Mouse (Mus musculus) spleen, postnatal 4 days (tissue): ENCODE measurements around the gene Gsdmc4.
"Not testable (repeated sequence)": the region's sequence is repeated elsewhere in the genome, so short reads cannot be mapped to it uniquely, and the experiment has no call there.

Experiments
- DNase-seq, 2 experiments: peaks; one replicate each; pipeline ENCODE4 v3.0.0; 2022; ENCODE audit warnings: low spot score in 2 of 2

The Gsdmc4 gene

DNA sequence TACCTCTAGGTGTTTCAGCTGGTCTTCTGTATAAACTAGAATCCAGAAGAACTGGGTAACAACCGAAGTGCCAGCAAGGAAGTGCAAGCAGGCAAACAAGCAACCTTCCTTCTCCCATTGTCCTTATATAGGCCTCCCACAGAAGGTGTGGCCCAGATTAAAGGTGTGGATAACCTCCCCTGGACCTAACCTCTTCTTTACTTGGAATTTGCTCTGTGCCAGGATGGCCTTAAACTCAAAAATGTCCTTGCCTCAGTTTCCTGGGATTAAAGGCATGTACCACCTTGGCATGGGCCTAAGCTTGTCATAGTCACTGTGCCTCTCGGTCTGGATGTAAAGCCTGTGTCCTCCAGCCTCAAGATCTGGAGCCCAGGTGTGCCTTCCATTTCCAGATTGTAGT is at the start of gene Gsdmc4:
Gsdmc4 (minus strand) TSS at position 101 of the 400 bp plus-strand sequence.
- DNase-seq = not testable (repeated sequence)

- DNase-seq = no peak
Observed at GRCm38 (mm10) chr15:63960542-63960941, 48.4 kb upstream of the Gsdmc4 start.

DNA sequence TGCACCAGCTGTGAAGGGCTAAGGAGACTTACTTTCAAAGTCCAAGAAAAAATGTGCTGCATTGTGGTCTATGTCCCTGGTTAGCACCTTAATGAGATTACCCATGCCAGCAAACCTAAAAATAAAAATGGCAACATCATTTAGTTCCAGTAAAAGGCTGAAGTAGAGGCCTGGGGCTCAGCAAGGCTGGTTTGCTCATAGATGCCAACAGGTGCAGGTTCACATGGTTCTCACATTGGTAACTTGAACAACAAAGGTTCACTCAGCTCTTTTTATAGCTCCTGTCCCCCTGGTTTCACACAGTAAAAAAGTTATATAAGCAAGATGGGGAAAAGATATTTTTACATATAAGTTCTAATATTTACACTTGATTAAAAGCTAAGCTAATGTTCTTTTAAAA is 45.5 kb upstream of the Gsdmc4 start:
- DNase-seq = no peak

DNA sequence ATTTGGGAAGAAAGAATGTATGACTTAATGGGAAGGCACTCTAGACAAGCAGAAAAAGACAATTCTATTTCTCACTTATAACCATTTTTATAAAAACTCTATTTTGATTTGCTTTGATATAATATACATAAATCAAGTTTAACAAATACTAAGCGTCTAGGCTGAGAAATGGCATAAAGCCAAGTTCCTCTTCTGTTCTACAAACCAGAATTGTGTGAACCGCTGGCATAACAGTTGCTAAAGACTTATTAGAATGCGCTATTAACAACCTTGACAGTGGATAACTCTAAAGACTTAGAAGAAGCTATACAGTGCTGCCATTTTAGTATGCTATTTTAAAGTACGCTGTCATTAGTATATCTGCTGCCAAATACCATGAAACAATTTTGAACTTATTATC is 41.2 kb upstream of the Gsdmc4 start:
- DNase-seq = no peak

DNA sequence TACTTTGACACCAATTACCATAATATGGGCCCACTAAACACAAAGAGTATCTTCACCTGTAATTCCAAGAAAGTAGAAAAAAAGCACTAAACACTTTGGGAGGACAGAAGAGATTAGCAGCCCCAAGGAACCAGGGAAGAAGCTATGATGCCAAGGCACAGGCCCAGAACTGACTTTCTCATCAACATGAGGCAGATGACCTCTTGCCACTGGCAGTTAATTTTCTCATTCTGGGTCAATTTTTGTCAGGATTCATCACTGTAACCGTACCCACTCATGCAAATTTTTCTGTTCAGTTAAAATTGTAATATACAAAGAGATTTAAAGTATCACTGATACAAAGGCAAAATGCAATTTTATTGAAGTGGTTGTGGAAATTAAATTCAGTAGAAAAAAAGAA is 29.1 kb upstream of the Gsdmc4 start:
- DNase-seq = no peak

- DNase-seq = no peak
Observed at GRCm38 (mm10) chr15:63932656-63933055, 20.6 kb upstream of the Gsdmc4 start.

DNA sequence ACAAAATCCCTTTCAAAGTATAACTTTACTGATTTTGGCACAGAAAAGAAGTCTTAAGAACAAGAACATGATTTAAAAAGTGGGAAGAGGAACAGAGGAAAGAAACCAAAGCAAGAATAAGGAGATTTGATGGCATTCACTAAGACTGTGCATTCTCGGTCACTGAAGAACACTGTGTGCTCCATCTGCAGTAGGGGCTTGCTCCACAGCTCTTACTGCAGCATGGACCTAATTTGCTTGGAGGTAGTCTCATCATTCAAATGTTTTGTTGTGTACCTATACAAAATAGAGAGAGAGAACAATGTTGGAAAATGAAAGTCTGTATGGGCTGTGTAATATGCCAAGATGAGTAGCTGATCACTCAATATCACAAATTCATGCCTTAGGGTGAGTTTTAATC is 19.3 kb upstream of the Gsdmc4 start:
- no peak for DNase-seq

GRCm38 (mm10) chr15:63930107-63931041 is 18.3 kb upstream of the Gsdmc4 start:
- DNase-seq = no peak

DNA sequence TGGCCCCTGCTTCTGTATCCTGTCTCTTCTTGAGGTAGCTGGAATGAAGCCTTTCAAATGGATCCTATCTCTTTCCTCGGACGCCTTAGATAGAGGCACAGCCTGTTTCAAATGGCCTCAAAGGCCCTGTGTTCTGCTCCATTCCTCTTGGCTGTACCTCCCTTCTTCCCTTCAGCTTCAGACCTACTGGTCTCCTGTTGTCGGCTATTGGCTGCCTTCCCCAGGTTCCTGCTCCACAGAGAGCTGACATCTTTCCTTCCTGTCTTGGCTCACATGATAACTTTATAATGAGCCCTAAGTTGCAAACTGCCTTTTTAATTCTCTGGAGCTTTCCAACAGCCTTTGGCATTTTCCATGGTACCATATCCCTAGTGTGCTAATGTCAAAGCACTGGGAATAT is 14.1 kb upstream of the Gsdmc4 start:
- no peak for DNase-seq

DNA sequence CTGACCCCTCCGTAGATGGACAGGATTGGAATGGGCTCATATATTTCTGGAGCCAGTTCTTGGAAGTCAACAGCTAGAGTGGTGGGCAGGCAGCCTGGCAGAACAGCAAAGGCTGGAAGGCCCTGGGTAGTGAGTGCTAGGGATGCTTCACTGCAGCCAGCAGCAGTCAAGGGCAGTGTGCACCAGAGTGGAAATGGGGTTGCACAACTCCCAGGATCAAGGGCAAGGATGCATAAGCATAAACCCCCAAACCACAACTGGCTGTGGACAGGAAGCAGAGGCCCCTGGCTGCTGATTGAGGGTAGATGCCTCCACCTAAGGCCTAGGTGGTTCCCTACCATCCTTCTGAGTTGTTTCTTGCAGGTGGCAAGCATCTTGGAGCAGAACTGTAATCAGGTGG is 12.4 kb upstream of the Gsdmc4 start:
- DNase-seq = no peak

DNA sequence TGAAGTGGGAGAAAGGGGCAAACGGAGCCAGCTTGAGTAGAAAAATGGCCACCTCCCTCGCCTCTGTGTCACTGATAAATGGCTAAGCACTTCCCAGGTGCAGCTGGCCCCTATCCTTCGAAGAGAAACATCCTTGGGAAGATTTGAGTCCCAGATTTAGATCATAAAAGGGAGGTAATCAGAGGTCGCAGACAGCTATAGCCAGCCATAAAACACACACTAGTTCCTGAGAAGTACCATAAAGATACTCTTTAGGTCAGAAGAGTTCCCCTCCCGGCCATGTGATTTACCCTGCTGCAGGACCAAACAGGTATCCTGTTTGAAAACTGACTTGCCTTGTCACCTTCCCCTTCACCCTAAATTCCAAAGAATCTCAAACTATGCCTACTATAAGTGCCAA is 9.5 kb upstream of the Gsdmc4 start:
- not testable (repeated sequence) for DNase-seq

DNA sequence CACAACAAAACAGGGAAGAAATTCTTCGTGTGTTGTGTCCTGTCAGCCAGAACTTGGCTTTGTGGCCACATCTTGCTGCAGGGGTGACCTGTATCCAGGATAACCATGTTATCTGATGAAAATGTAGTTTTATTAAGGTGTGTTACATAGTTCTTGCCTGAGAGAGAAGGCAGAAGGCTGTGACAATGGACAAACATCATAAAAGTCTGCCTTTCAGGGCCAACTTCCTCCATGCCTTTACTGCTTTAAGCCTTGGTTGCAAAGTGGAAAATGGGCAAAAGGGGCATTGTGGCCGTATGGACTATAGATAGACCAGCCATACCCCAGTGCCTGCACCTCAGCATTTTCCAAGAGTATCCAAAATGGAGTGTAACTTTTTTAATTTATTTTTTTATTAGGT is 7.6 kb upstream of the Gsdmc4 start:
- not testable (repeated sequence) for DNase-seq

DNA sequence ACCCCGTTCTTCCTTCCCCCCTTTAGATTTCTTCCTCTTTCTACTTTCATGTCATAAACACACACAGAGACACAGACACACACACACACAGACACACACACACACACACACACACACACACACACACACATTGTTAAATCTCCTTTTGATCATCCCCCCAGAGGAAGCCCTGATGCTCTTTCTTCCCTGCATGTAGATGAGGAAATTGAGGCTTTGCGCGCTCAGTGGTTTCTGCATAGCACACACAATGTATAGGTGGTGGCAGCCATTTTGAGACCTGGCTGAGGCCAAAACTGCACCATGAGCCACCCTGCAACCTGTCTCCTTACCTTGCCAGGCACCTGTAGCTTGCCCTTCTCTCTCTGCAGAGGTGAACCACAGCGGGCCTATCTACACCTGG is 4.5 kb upstream of the Gsdmc4 start:
- DNase-seq = not testable (repeated sequence)

DNA sequence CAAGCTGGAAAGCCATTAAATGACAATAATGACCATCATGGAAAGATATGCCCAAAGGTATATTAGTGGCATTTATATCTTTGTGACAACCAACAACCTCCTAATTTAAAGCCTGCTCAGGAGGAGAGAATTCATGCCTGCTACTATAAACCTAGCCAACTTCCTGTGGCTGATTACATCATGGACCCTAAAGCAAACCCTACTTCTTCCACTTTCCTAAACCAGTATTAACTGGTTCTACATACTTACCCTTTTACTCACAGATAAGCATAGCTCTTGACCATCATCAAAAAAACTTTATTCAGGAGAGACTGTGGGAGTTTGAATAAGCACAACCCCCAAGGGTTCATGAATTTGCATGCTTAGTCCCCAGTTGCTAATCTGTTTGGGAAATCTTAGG is 2.2 kb downstream of the Gsdmc4 start:
- DNase-seq = not testable (repeated sequence)

GRCm38 (mm10) chr15:63895560-63896353 is 16.3 kb downstream of the Gsdmc4 start:
- peak in 1 of 2 experiments; percentile 60 for DNase-seq

DNA sequence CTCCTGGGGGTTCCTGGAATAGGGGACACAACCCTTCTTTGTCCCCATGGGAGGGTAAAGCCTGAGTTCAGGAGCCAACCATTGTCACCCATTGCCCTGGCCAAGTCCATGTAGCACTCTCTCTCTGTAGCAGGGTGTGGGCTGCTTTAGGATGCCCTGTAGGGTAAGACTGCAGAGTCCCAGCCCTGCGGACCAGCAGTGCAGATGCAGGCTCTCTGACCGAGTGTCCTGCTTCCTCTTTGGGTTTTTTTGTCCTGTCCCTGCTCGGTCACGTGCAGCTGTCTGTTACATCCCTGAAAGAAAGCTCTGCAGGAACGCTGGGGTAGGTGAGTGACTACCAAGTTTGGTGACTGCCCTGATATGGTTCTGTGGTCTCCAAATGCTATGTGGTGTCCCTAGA is 23.7 kb downstream of the Gsdmc4 start:
- not testable (repeated sequence) for DNase-seq

DNA sequence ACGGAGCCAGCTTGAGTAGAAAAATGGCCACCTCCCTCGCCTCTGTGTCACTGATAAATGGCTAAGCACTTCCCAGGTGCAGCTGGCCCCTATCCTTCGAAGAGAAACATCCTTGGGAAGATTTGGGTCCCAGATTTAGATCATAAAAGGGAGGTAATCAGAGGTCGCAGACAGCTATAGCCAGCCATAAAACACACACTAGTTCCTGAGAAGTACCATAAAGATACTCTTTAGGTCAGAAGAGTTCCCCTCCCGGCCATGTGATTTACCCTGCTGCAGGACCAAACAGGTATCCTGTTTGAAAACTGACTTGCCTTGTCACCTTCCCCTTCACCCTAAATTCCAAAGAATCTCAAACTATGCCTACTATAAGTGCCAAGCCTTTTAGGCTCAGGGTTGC is 24.1 kb downstream of the Gsdmc4 start:
- DNase-seq = not testable (repeated sequence)

DNA sequence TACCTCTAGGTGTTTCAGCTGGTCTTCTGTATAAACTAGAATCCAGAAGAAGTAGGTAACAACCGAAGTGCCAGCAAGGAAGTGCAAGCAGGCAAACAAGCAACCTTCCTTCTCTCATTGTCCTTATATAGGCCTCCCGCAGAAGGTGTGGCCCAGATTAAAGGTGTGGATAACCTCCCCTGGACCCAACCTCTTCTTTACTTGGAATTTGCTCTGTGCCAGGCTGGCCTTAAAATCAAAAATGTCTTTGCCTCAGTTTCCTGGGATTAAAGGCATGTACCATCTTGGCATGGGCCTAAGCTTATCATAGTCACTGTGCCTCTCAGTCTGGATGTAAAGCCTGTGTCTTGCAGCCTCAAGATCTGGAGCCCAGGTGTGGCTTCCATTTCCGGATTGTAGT is 33.6 kb downstream of the Gsdmc4 start, which contains the start of gene Gsdmc3:
Gsdmc3 (minus strand) TSS at position 101 of the 400 bp plus-strand sequence.
- not testable (repeated sequence) for DNase-seq

DNA sequence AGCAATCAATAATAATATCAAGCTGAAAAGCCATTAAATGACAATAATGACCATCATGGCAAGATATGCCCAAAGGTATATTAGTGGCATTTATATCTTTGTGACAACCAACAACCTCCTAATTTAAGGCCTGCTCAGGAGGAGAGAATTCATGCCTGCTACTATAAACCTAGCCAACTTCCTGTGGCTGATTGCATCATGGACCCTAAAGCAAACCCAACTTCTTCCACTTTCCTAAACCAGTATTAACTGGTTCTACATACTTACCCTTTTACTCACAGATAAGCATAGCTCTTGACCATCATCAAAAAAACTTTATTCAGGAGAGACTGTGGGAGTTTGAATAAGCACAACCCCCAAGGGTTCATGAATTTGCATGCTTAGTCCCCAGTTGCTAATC is 35.9 kb downstream of the Gsdmc4 start:
- DNase-seq = not testable (repeated sequence)

- DNase-seq = not testable (repeated sequence)
Observed at GRCm38 (mm10) chr15:63861965-63862364, 50.1 kb downstream of the Gsdmc4 start.
